Mouse (Mus musculus): Measurements from ENCODE around the gene Tom1.

Gene Tom1

GRCm38 (mm10) chr8:75033511-75034243 lies at the start of gene Tom1:
TSS of gene Tom1 (plus strand) at chr8:75033705.
- DNase-seq (ENCODE audit: low read depth), result peak; percentile 90

- DNase-seq (ENCODE audit: low read depth), result no peak
Measured at GRCm38 (mm10) chr8:74987436-74987835, 46.1 kb upstream of the Tom1 start.

DNA sequence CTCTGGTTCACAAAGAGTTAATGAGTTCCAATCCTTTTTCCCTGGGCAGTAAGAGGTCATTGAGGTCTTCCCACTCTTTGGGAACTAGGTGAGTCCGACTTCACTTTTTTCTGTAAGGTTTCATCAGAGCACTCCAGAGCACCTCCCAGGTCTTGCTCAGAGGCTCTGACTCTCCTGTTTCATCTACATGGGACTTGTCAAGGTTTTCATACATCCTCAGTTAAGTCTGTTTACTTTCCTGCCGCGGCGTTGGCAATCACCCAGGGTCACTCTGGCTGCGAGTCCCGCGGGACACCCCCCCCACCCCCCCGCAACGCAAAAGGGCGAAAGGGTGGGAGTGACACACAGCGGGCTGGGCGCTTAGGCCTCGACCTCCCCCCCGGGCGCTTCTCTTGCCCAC lies 43.5 kb upstream of the Tom1 start:
- no peak for DNase-seq (ENCODE audit: low read depth)

- DNase-seq (ENCODE audit: low read depth), result no peak
Measured at GRCm38 (mm10) chr8:74993081-74993474, 40.4 kb upstream of the Tom1 start, which contains the start of gene Hmgxb4. TSS of gene Hmgxb4 (plus strand) at chr8:74993356.

DNA sequence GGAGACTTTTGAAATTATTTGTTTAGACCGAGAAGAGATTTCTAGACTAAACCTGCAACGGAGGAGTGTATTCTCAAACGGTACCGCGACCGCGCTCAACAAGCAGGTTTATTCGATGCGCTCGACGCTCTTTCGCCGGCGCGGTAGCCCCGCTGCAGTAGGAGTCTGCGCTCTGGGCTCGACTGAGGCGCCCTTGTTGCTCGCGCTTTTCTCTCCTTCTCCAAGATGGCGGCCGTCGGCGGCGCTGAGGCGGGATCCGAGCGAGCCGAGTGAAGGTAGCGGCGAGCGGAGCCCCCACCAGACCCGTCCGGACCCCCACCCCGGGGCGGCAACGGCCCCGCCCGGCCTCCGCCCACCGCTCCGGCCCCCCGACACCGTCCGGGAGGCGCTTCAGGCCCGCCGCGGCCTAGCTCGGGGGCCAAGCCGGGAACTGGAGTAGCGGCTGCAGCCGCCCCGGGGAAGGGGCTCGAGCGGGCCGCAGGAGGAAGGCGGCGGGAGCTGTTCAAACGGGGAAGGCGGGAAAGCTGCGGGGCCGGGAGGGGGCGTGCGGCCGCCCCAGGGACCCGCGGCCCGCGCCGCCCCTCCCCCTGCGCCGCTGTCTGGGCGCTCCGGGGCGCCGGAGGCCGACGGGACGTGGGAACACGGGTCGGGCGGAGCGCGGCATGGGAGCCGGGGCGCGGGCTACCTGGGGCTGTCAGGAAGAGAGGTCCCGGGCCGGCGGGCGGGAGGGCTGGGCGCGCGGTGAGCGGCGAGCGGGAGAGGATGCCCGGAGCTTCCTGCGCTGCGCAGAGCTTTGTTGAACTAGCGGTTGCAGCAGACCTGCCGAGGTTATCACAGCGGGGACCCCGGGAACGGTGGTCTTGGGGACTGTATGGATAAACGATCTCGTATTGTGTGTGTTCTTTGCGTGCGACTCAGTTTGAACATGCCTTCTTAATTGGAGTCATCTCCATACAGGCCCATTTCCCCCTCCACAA lies 39.7 kb upstream of the Tom1 start:
- DNase-seq (ENCODE audit: low read depth), result peak; percentile 58

DNA sequence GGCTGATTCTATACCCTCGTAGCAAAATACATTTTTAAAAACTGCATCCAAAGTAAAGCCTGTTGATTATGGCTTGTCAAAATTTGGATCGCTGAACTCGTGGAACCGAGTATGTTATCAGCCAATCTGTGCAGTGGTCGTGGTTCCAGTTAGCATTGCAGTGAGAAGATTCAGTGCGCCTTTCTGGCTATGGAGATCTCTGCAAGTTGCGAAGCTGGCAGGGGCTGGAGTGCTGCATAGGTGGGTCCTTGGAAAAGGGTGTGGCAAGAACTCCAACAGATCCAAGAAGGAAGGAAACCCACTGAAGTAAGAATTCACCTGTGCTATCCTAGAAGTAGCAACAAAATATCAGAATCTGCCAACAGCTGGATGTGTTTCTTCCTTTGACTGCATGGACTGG lies 39.0 kb upstream of the Tom1 start:
- DNase-seq (ENCODE audit: low read depth), result no peak

- DNase-seq (ENCODE audit: low read depth), result no peak
Measured at GRCm38 (mm10) chr8:75000431-75000830, 33.1 kb upstream of the Tom1 start.

DNA sequence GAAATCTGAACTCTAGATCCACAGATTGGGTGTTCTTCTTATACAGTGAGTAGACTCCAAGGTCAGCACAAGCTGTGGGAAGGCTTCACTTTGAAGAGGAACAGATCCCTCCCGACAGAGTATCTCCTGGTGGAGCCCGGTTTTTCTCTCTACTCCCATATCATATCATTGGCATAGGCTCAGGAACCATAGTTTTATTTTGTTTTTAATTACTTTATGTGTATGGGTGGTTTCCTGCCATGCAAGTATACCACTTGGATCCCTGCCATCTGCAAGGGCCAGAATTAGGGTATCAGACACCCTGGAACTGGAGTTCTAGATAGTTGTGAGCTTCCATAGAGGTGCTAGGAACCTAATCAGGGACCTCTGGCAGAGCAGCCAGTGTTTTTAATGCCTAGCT lies 24.7 kb upstream of the Tom1 start:
- no peak for DNase-seq (ENCODE audit: low read depth)

- DNase-seq (ENCODE audit: low read depth), result no peak
Measured at GRCm38 (mm10) chr8:75013557-75013956, 19.9 kb upstream of the Tom1 start.

DNA sequence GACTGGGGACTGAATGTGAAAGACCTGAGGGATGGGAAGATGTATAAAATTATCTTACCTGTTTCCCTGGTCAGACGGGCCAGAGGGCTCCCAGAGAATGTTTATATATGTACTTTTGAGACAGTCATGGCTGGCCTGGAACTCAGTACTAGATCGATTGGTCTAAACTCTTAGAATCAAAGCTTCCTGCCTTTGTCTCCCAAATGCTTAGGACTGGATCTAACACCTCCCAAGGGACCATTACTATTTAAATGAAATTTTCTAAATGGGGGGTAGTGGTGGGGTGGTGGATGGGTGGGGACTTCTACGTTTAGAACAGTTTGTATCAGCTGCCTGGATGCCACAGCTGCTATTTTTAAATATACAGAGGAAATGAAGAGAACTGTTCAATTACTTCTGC lies 19.5 kb upstream of the Tom1 start:
- no peak for DNase-seq (ENCODE audit: low read depth)

DNA sequence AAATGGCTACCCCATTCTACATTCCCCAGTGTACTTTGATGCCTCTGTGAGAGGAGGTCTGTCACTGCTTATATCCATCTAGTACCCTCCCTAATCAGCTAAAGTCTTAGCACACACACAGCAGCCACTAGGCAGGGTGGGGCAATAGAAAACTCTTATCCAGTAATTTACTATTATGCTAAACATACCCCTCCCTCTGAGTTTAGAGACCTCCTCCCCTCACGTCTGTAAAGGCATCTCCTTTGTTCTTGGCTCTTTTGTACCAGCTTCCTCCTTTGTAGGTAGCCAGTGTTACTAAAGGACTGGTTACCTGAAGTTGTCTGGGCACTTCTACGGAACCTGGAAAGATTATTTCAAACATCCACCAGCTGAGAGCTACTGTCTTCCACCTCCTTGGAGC lies 17.5 kb upstream of the Tom1 start:
- DNase-seq (ENCODE audit: low read depth), result no peak

DNA sequence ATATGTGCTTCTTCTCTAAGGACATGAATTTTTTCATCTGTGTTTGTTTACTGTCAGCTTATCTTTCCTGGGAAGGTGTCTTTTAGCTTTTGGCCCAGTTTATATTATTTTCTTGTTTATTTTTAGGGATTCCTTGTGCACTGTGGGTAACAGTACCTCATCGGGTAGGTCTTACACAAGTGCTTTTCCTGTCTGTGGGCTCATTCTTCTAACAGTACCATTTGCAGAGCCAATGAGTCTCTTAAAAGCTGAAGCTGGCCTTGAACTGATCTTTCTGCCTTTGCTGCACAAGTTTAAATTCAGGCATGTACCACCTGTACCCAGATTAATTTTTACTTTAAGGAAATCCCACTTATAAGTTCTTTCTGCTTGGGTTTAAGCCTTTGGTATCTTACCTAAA lies 17.1 kb upstream of the Tom1 start:
- DNase-seq (ENCODE audit: low read depth), result no peak

- DNase-seq (ENCODE audit: low read depth), result no peak
Measured at GRCm38 (mm10) chr8:75018274-75018972, 15.1 kb upstream of the Tom1 start.

GRCm38 (mm10) chr8:75023660-75024316 lies 9.7 kb upstream of the Tom1 start:
- no peak for DNase-seq (ENCODE audit: low read depth)

GRCm38 (mm10) chr8:75025809-75026208 lies 7.7 kb upstream of the Tom1 start:
- DNase-seq (ENCODE audit: low read depth), result no peak

DNA sequence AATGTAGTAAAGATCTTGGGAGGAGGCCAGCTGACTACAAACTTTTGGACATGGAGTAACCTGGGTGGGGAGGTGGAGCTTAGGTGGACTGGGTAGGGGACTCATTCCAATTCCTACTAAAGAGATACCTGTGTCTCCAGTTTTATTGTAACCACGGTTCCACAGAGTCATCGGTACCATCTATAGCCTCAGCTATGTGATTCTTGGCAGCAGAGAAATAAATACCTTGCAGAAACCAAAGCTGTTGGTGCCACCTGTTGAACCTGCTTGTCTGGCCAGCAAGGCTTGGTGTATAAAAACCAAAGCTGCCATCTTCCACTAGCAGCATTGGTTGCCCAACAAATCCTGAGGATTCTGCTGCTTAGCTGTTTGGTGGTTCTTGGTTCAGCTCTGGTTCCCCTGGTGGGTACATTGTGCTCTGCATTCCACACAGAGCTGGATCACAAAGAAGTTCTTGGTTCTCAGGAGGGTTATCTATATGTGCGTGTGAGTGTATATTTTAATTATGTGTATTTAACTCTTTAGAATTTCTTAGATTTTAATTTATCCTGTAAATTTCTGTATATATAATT lies 3.0 kb upstream of the Tom1 start:
- no peak for DNase-seq (ENCODE audit: low read depth)

- no peak for DNase-seq (ENCODE audit: low read depth)
Measured at GRCm38 (mm10) chr8:75032961-75033360, 544 bp upstream of the Tom1 start.

GRCm38 (mm10) chr8:75034285-75034684 lies 780 bp downstream of the Tom1 start:
- no peak for DNase-seq (ENCODE audit: low read depth)

DNA sequence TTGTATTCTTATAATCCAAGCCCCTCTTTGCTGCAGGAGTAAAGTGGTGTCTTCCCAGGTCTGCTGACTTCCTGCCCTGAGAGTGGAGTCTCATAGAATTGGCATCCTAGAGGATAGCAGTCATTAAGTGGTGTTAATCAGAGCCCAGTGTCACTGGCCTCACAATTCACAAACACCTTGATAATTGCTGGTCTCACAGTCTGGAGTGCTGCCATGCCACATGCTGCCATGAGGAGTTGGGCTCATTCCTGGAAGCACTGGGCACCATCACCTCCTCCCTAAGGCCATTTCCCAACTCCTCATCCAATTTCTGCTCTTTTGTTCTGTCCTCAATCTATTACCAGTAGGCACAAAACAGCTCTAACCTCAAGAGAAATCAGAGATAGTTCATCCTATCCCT lies 2.1 kb downstream of the Tom1 start:
- no peak for DNase-seq (ENCODE audit: low read depth)

GRCm38 (mm10) chr8:75038497-75038896 lies 5.0 kb downstream of the Tom1 start:
- DNase-seq (ENCODE audit: low read depth), result no peak

GRCm38 (mm10) chr8:75039754-75040153 lies 6.2 kb downstream of the Tom1 start:
- no peak for DNase-seq (ENCODE audit: low read depth)

DNA sequence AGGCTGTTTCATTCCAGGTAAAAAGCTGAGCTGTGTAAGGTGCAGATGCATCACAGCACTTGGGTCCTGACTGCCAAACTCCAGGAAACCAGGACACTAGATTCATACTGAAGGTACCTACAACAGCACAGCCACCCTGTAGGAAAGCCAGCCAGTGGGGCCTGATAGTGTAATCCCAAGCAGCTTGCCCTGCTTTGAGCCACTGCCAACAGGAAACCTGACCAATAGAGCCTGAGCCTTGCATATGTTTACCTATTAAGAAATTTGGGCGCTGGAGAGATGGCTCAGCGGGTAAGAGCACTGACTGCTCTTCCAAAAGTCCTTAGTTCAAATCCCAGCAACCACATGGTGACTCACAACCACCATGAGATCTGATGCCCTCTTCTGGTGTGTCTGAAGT lies 8.7 kb downstream of the Tom1 start:
- DNase-seq (ENCODE audit: low read depth), result no peak
